Mouse (Mus musculus): Measurements from ENCODE around the gene C330007P06Rik.

Gene C330007P06Rik

GRCm38 (mm10) chrX:36837069-36837676 lies 36.7 kb downstream of the C330007P06Rik start:
- no peak for DNase-seq (ENCODE audit: low spot score in 2 of 2)

- peak; percentile 37 to 51 for DNase-seq (ENCODE audit: low spot score in 2 of 2)
Measured at GRCm38 (mm10) chrX:36833397-36834084, 40.4 kb downstream of the C330007P06Rik start.

GRCm38 (mm10) chrX:36831632-36832031 lies 42.3 kb downstream of the C330007P06Rik start:
- DNase-seq (ENCODE audit: low spot score in 2 of 2): no peak

- DNase-seq (ENCODE audit: low spot score in 2 of 2): peak in 1 of 2 experiments; percentile 65
Measured at GRCm38 (mm10) chrX:36830271-36830670, 43.6 kb downstream of the C330007P06Rik start.

- no peak for DNase-seq (ENCODE audit: low spot score in 2 of 2)
Measured at GRCm38 (mm10) chrX:36826873-36827272, 47.0 kb downstream of the C330007P06Rik start.

GRCm38 (mm10) chrX:36825032-36825431 lies 48.9 kb downstream of the C330007P06Rik start:
- peak in 1 of 2 experiments; percentile 34 for DNase-seq (ENCODE audit: low spot score in 2 of 2)

GRCm38 (mm10) chrX:36823932-36824711 lies 49.8 kb downstream of the C330007P06Rik start:
- DNase-seq (ENCODE audit: low spot score in 2 of 2): no peak

- no peak for DNase-seq (ENCODE audit: low spot score in 2 of 2)
Measured at GRCm38 (mm10) chrX:36820201-36820600, 53.7 kb downstream of the C330007P06Rik start.

GRCm38 (mm10) chrX:36819575-36819974 lies 54.3 kb downstream of the C330007P06Rik start:
- no peak for DNase-seq (ENCODE audit: low spot score in 2 of 2)

- no peak for DNase-seq (ENCODE audit: low spot score in 2 of 2)
Measured at GRCm38 (mm10) chrX:36816953-36817441, 56.9 kb downstream of the C330007P06Rik start.

GRCm38 (mm10) chrX:36816368-36816899 lies 57.5 kb downstream of the C330007P06Rik start:
- DNase-seq (ENCODE audit: low spot score in 2 of 2): no peak

- no peak for DNase-seq (ENCODE audit: low spot score in 2 of 2)
Measured at GRCm38 (mm10) chrX:36815439-36815838, 58.5 kb downstream of the C330007P06Rik start.

GRCm38 (mm10) chrX:36815022-36815421 lies 58.9 kb downstream of the C330007P06Rik start:
- no peak for DNase-seq (ENCODE audit: low spot score in 2 of 2)

- DNase-seq (ENCODE audit: low spot score in 2 of 2): peak in 1 of 2 experiments; percentile 30
Measured at GRCm38 (mm10) chrX:36814161-36814836, 59.6 kb downstream of the C330007P06Rik start.

GRCm38 (mm10) chrX:36811377-36811776 lies 62.5 kb downstream of the C330007P06Rik start:
- DNase-seq (ENCODE audit: low spot score in 2 of 2): no peak

- DNase-seq (ENCODE audit: low spot score in 2 of 2): no peak
Measured at GRCm38 (mm10) chrX:36808318-36808683, 65.6 kb downstream of the C330007P06Rik start.

GRCm38 (mm10) chrX:36807360-36808317 lies 66.3 kb downstream of the C330007P06Rik start:
- DNase-seq (ENCODE audit: low spot score in 2 of 2): peak; percentile 68 to 87

GRCm38 (mm10) chrX:36805466-36806235 lies 68.3 kb downstream of the C330007P06Rik start:
- DNase-seq (ENCODE audit: low spot score in 2 of 2): no peak

- DNase-seq (ENCODE audit: low spot score in 2 of 2): peak in 1 of 2 experiments; percentile 54
Measured at GRCm38 (mm10) chrX:36804196-36804595, 69.7 kb downstream of the C330007P06Rik start.

Data from urinary bladder, postnatal 36 days (tissue).